Mouse (Mus musculus): ENCODE measurements around the gene Sav1.

The Sav1 gene

GRCm38 (mm10) chr12:69957378-69957777, 29.4 kb downstream of the Sav1 start:
- DNase-seq (ENCODE audit: low read depth, low spot score) = no peak

- DNase-seq (ENCODE audit: low read depth, low spot score) = no peak
Measured at GRCm38 (mm10) chr12:69947502-69947901, 39.3 kb downstream of the Sav1 start.

GRCm38 (mm10) chr12:69945861-69946260, 40.9 kb downstream of the Sav1 start:
- no peak for DNase-seq (ENCODE audit: low read depth, low spot score)

GRCm38 (mm10) chr12:69941655-69942329, 45.0 kb downstream of the Sav1 start:
- DNase-seq (ENCODE audit: low read depth, low spot score) = no peak

- DNase-seq (ENCODE audit: low read depth, low spot score) = peak; percentile 74
Measured at GRCm38 (mm10) chr12:69939291-69939690, 47.5 kb downstream of the Sav1 start.

- DNase-seq (ENCODE audit: low read depth, low spot score) = peak; percentile 88
Measured at GRCm38 (mm10) chr12:69937731-69938130, 49.1 kb downstream of the Sav1 start.

GRCm38 (mm10) chr12:69926716-69927115, 60.1 kb downstream of the Sav1 start:
- DNase-seq (ENCODE audit: low read depth, low spot score) = peak; percentile 67

GRCm38 (mm10) chr12:69924012-69924411, 62.8 kb downstream of the Sav1 start:
- peak; percentile 66 for DNase-seq (ENCODE audit: low read depth, low spot score)

- DNase-seq (ENCODE audit: low read depth, low spot score) = no peak
Measured at GRCm38 (mm10) chr12:69923603-69924002, 63.2 kb downstream of the Sav1 start.

- DNase-seq (ENCODE audit: low read depth, low spot score) = no peak
Measured at GRCm38 (mm10) chr12:69923128-69923527, 63.7 kb downstream of the Sav1 start.

- no peak for DNase-seq (ENCODE audit: low read depth, low spot score)
Measured at GRCm38 (mm10) chr12:69922099-69922498, 64.7 kb downstream of the Sav1 start.

GRCm38 (mm10) chr12:69917870-69918269, 68.9 kb downstream of the Sav1 start:
- no peak for DNase-seq (ENCODE audit: low read depth, low spot score)
